Mouse (Mus musculus) neural tube, embryonic 11.5 days (tissue): ENCODE data around the gene Plod1. TPM values are rescaled to one million over a fixed set of nuclear protein-coding genes. Genes with fewer than 3 reads are reported as not detected.
"Not testable (repeated sequence)": the region's sequence is repeated elsewhere in the genome, so short reads cannot be mapped to it uniquely, and the experiment has no call there.

ENCODE experiments used
- ATAC-seq: fragments of 200-750 bp; cut with Nextera tagmentation; 2 replicates; pipeline ENCODE4 v1.8.0; 2017; ENCODE audit warnings: moderate number of reproducible peaks, mild to moderate bottlenecking, moderate TSS enrichment, moderate library complexity; ENCODE audit not compliant: insufficient read depth, low FRiP score, low TSS enrichment
- DNase-seq: peaks from one replicate; pipeline ENCODE4 v3.0.0-alpha.2; 2015; ENCODE audit warnings: low spot score
- H3K27ac ChIP-seq: fragments of 300-500 bp; sonication (generic); 2 replicates; pipeline ENCODE4 v1.5.1; 2014; ENCODE audit warnings: low read depth, mild to moderate bottlenecking, low read length
- H3K27me3 ChIP-seq: fragments of 300-500 bp; sonication (generic); 2 replicates; pipeline ENCODE4 v1.6.1; 2014; ENCODE audit warnings: mild to moderate bottlenecking, low read length, mixed read lengths; ENCODE audit not compliant: control insufficient read depth, insufficient read depth
- H3K36me3 ChIP-seq: fragments of 300-500 bp; sonication (generic); 2 replicates; pipeline ENCODE4 v1.6.1; 2014; ENCODE audit warnings: mild to moderate bottlenecking, low read length, moderate library complexity, mixed read lengths; ENCODE audit not compliant: control insufficient read depth, insufficient read depth
- H3K4me1 ChIP-seq: fragments of 300-500 bp; sonication (generic); 2 replicates; pipeline ENCODE4 v1.6.1; 2014; ENCODE audit warnings: low read length, mixed read lengths; ENCODE audit not compliant: control insufficient read depth, insufficient read depth
- H3K4me2 ChIP-seq: fragments of 300-500 bp; sonication (generic); 2 replicates; pipeline ENCODE4 v1.6.1; 2014; ENCODE audit warnings: low read depth, mild to moderate bottlenecking, moderate library complexity
- H3K4me3 ChIP-seq: fragments of 300-500 bp; sonication (generic); 2 replicates; pipeline ENCODE4 v1.5.1; 2014; ENCODE audit warnings: low read depth, low read length
- H3K9ac ChIP-seq: fragments of 300-500 bp; sonication (generic); 2 replicates; pipeline ENCODE4 v1.6.1; 2014; ENCODE audit warnings: mild to moderate bottlenecking, low read length
- H3K9me3 ChIP-seq: fragments of 300-500 bp; sonication (generic); 2 replicates; pipeline ENCODE4 v1.6.1; 2016; ENCODE audit warnings: low read length; ENCODE audit not compliant: control insufficient read depth
- WGBS: fragments of 180-500 bp; shearing (Covaris S2); extraction: QIAGEN DNeasy Blood & Tissue Kit; methylation state at CpG from one replicate; pipeline ENCODE4 v1.1.7; 2014; 5-methylcytosine and 5-hydroxymethylcytosine counted together
- polyA plus RNA-seq: library from polyadenylated mRNA; unstranded; fragments of >200 nt; fragmentation: Nextera tagmentation; extraction: Ambion mirVana; gene quantifications from 2 replicates; pipeline ENCODE4 v1.2.1, GENCODE M21; 2014

Plod1 gene
- polyA plus RNA-seq, 1 experiment from 2014 or later = 35.2 TPM

- H3K9me3 ChIP-seq = no peaks in the 10 kb centered on the region
- 75% methylated on average over 2 of the region's 2 CpGs for whole genome bisulfite sequencing
- ATAC-seq (no peak), DNase-seq (no peak)
- H3K4me2 ChIP-seq = no peak overlapping the region
- H3K4me3 ChIP-seq = no peak overlapping the region
- H3K4me1 ChIP-seq = no peaks in the 10 kb centered on the region
- H3K36me3 ChIP-seq = peaks cover 33% of the 10 kb centered on the region
- no peaks in the 10 kb centered on the region for H3K27me3 ChIP-seq
- no peak overlapping the region for H3K9ac ChIP-seq
- H3K27ac ChIP-seq = no peak overlapping the region
Observed at GRCm38 (mm10) chr4:147879456-147879855, 57.1 kb downstream of the Plod1 start.

- no peak overlapping the region for H3K4me2 ChIP-seq
- no peaks in the 10 kb centered on the region for H3K4me1 ChIP-seq
- 92% methylated on average over 9 of the region's 9 CpGs for WGBS
- ATAC-seq (no peak), DNase-seq (no peak)
- H3K27me3 ChIP-seq = no peaks in the 10 kb centered on the region
- H3K9ac ChIP-seq = no peak overlapping the region
- no peak overlapping the region for H3K4me3 ChIP-seq
- H3K9me3 ChIP-seq = no peaks in the 10 kb centered on the region
- no peak overlapping the region for H3K27ac ChIP-seq
- H3K36me3 ChIP-seq = peaks cover 33% of the 10 kb centered on the region
Observed at GRCm38 (mm10) chr4:147878537-147878936, 58.0 kb downstream of the Plod1 start.

- peaks cover 20% of the 10 kb centered on the region for H3K36me3 ChIP-seq
- no peaks in the 10 kb centered on the region for H3K27me3 ChIP-seq
- no peak overlapping the region for H3K4me2 ChIP-seq
- no peak overlapping the region for H3K27ac ChIP-seq
- H3K9me3 ChIP-seq = no peaks in the 10 kb centered on the region
- no peak for ATAC-seq
- no peak overlapping the region for H3K9ac ChIP-seq
- H3K4me1 ChIP-seq = no peaks in the 10 kb centered on the region
- 99% methylated on average over 4 of the region's 4 CpGs for WGBS
- DNase-seq = no peak
- no peak overlapping the region for H3K4me3 ChIP-seq
Observed at GRCm38 (mm10) chr4:147875852-147876575, 60.6 kb downstream of the Plod1 start.

GRCm38 (mm10) chr4:147869238-147869637 is 67.3 kb downstream of the Plod1 start:
- Histone ChIP-seq H3K9me3 (no peaks in the 10 kb centered on the region), H3K4me3 (peak overlapping the region; percentile 92), H3K27me3 (no peaks in the 10 kb centered on the region), H3K4me1 (peaks cover 14% of the 10 kb centered on the region), H3K27ac (no peak overlapping the region), H3K9ac (peak overlapping the region; percentile 70), H3K4me2 (peak overlapping the region; percentile 81), H3K36me3 (peaks cover 7% of the 10 kb centered on the region)
- WGBS = 16% methylated on average over 5 of the region's 5 CpGs
- DNase-seq = no peak
- ATAC-seq = no peak

- peak within 1 kb of the TSS; percentile 62; the same call in 1 of the 2 replicates for H3K27ac ChIP-seq
- peaks cover 5% of the 10 kb centered on the region for H3K36me3 ChIP-seq
- WGBS = under 1% methylated on average over 30 of the region's 30 CpGs
- DNase-seq (peak; percentile 96), ATAC-seq (peak; percentile 99)
- peak within 1 kb of the TSS; percentile 92 for H3K4me3 ChIP-seq
- peak within 1 kb of the TSS; percentile 81 for H3K4me2 ChIP-seq
- H3K9ac ChIP-seq = peak within 1 kb of the TSS; percentile 70
- H3K9me3 ChIP-seq = no peaks in the 10 kb centered on the region
- H3K4me1 ChIP-seq = peaks cover 14% of the 10 kb centered on the region
- no peaks in the 10 kb centered on the region for H3K27me3 ChIP-seq
Observed at GRCm38 (mm10) chr4:147868450-147869031, 68.0 kb downstream of the Plod1 start, which contains the start of the genes Miip and Fv1. Gene Miip, minus strand, starts transcription at chr4:147868816. Gene Fv1, plus strand, starts transcription at chr4:147868979.

- Histone ChIP-seq H3K9me3 (no peaks in the 10 kb centered on the region), H3K27me3 (no peaks in the 10 kb centered on the region), H3K4me2 (peak overlapping the region; percentile 56), H3K27ac (peak overlapping the region; percentile 62; the same call in 1 of the 2 replicates), H3K4me3 (peak overlapping the region; percentile 92), H3K9ac (peak overlapping the region; percentile 70), H3K36me3 (peaks cover 3% of the 10 kb centered on the region), H3K4me1 (peaks cover 14% of the 10 kb centered on the region)
- 7% methylated on average over 22 of the region's 22 CpGs for WGBS
- DNase-seq (no peak), ATAC-seq (no peak)
Observed at GRCm38 (mm10) chr4:147867563-147868449, 68.8 kb downstream of the Plod1 start.

- not testable (repeated sequence) for H3K9me3 ChIP-seq, H3K9ac ChIP-seq, DNase-seq, ATAC-seq, H3K4me2 ChIP-seq, H3K27ac ChIP-seq, H3K36me3 ChIP-seq, H3K4me3 ChIP-seq, H3K27me3 ChIP-seq
- peaks cover 14% of the 10 kb centered on the region for H3K4me1 ChIP-seq
- 34% methylated on average over 3 of the region's 3 CpGs for WGBS
Observed at GRCm38 (mm10) chr4:147866793-147867192, 69.8 kb downstream of the Plod1 start.

GRCm38 (mm10) chr4:147866056-147866455 is 70.5 kb downstream of the Plod1 start:
- DNase-seq (no peak), ATAC-seq (no peak)
- no peak overlapping the region for H3K9ac ChIP-seq
- H3K27ac ChIP-seq = no peak overlapping the region
- peaks cover 14% of the 10 kb centered on the region for H3K36me3 ChIP-seq
- 98% methylated on average over 9 of the region's 9 CpGs for WGBS
- H3K4me3 ChIP-seq = no peak overlapping the region
- 0 out of 2 replicates have a peak, but pooled peaks cover 2% of the 10 kb centered on the region for H3K9me3 ChIP-seq
- peaks cover 14% of the 10 kb centered on the region for H3K4me1 ChIP-seq
- H3K4me2 ChIP-seq = no peak overlapping the region
- H3K27me3 ChIP-seq = no peaks in the 10 kb centered on the region
